Mouse (Mus musculus) embryonic fibroblast, embryonic 13.5 days (primary cell): ENCODE data around the gene Mmd2.

ENCODE experiments used
- CTCF ChIP-seq: IDR thresholded peaks from 2 replicates; pipeline ENCODE4 v1.5.1; 2011; ENCODE audit warnings: mild to moderate bottlenecking, control low read depth, low read length, moderate library complexity, borderline replicate concordance; ENCODE audit not compliant: insufficient read depth
- POLR2A ChIP-seq: IDR thresholded peaks from 2 replicates; pipeline ENCODE4 v1.6.1; 2011; ENCODE audit warnings: low read depth, mild to moderate bottlenecking, control low read depth, low read length, moderate library complexity

GRCm38 (mm10) chr5:142637823-142638222, 29.2 kb upstream of the Mmd2 start:
- TF ChIP-seq POLR2A (no peak), CTCF (no peak)
